Mouse (Mus musculus): ENCODE results near the gene Dcaf12l1.
A peak's percentile ranks its signal among the peaks of the same experiment; 100 is the strongest.
"Not testable (repeated sequence)": the region's sequence is repeated elsewhere in the genome, so short reads cannot be mapped to it uniquely, and the experiment has no call there.

Gene Dcaf12l1

GRCm38 (mm10) chrX:44789761-44790411 is at the start of gene Dcaf12l1:
TSS of gene Dcaf12l1 (minus strand) at chrX:44790197.
- peak; percentile 63 for DNase-seq (ENCODE audit: low spot score)

GRCm38 (mm10) chrX:44809356-44809755 is 19.4 kb upstream of the Dcaf12l1 start:
- not testable (repeated sequence) for DNase-seq (ENCODE audit: low spot score)

- DNase-seq (ENCODE audit: low spot score): no peak
Observed at GRCm38 (mm10) chrX:44789036-44789760, 799 bp downstream of the Dcaf12l1 start.

Data from retina, embryonic 14.5 days (tissue).